In the genomic region with DNA sequence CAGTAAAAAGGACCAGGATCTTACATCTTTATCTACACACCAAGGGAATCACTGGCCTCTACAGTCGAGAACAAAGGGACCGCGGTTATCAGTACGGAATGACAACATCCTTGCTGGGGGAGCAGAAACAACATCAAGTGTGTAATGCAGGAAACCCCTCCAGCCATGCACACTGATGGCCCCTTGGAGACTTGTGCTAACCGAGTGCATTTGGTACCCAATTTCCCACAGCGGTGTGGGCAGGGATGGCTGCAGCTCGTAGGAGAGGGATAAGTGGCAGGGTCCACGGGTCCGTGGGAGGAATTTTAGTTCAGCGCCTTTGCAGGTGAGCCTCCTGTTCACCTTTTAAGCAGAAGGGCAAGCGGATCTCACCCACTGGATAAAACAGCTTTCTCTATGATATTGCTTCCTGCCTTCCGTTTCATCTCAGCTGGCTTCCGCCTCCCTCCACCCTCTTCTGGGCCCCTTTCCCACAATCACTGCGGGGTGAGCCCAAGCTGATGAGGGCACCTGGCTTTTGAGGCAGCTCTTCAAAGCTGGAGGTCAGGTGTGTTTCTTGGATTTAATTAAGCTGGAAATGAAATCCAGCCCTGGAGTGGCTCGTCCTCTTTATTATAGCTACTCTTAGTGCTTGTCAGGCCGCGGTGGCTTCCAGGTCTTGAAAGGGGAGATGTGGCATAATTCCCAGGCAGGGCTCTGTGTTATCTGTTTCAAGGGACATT, we compare ENCODE assay signal across 12 mouse cellular contexts.
DNase-seq lines count a peak whose midpoint lies in the region; ATAC-seq and TF ChIP-seq lines count a peak whose summit lies in the region.
"Had no signal": no experiment of that assay in that cellular context is flagged by ENCODE, and none has a peak within 500 bp of the region (broad histone marks: within the 10 kb centered on the region; RNA-seq: fewer than 3 reads in every experiment).

No protein-coding gene starts in this region.

- WGBS in midbrain, embryonic 12.5 days: 62% methylated on average over 17 of the region's 17 CpGs
- 75% methylated on average over 17 of the region's 17 CpGs for WGBS in midbrain, embryonic 10.5 days
- 52% methylated on average over 17 of the region's 17 CpGs for WGBS in hindbrain, postnatal 0 days

- no peaks in the 10 kb centered on the region for H3K36me3 ChIP-seq in midbrain, embryonic 12.5 days
- H3K36me3 ChIP-seq in midbrain, embryonic 10.5 days: no peaks in the 10 kb centered on the region
- H3K36me3 ChIP-seq in hindbrain, postnatal 0 days (ENCODE audit: insufficient read depth, low read length): no peaks in the 10 kb centered on the region

- H3K4me2 ChIP-seq in midbrain, embryonic 12.5 days (replicated peaks): no peak overlapping the region
- H3K4me2 ChIP-seq in hindbrain, postnatal 0 days (ENCODE audit: low read depth, low read length): no peak overlapping the region

- ATAC-seq in midbrain, embryonic 12.5 days (ENCODE audit: low FRiP score, low read depth): no peak; the same call in 1 of the 2 replicates
- ATAC-seq in hindbrain, postnatal 0 days: no peak

- no peaks in the 10 kb centered on the region for H3K27me3 ChIP-seq in midbrain, embryonic 12.5 days
- no peaks in the 10 kb centered on the region for H3K27me3 ChIP-seq in midbrain, embryonic 10.5 days (ENCODE audit: low read depth, poor library complexity, severe bottlenecking)
- H3K27me3 ChIP-seq in hindbrain, postnatal 0 days (ENCODE audit: insufficient read depth, low read length): no peaks in the 10 kb centered on the region

- TF ChIP-seq CTCF in hindbrain, postnatal 0 days (IDR thresholded peaks at IDR 0.05; ENCODE audit: low read depth): no peak

- peaks cover 10% of the 10 kb centered on the region for H3K4me1 ChIP-seq in midbrain, embryonic 12.5 days
- H3K4me1 ChIP-seq in midbrain, embryonic 10.5 days: peaks cover 21% of the 10 kb centered on the region
- H3K4me1 ChIP-seq in hindbrain, postnatal 0 days (ENCODE audit: insufficient read depth, low read length): peaks cover 2% of the 10 kb centered on the region; the same call in 1 of the 2 replicates

- peak overlapping the region; percentile 39 for H3K27ac ChIP-seq in midbrain, embryonic 12.5 days (replicated peaks)
- no peak overlapping the region for H3K27ac ChIP-seq in midbrain, embryonic 10.5 days (replicated peaks)
- H3K27ac ChIP-seq in hindbrain, postnatal 0 days: peak overlapping the region; percentile 51; the same call in 1 of the 2 replicates
- H3K27ac ChIP-seq: liver, embryonic 14.5 days; stomach, postnatal 0 days had no signal

- no peak overlapping the region for H3K4me3 ChIP-seq in midbrain, embryonic 12.5 days
- no peak overlapping the region for H3K4me3 ChIP-seq in midbrain, embryonic 10.5 days
- H3K4me3 ChIP-seq in hindbrain, postnatal 0 days (ENCODE audit: low read length): no peak overlapping the region

- no peaks in the 10 kb centered on the region for H3K9me3 ChIP-seq in midbrain, embryonic 12.5 days
- H3K9me3 ChIP-seq in midbrain, embryonic 10.5 days (replicated peaks): no peaks in the 10 kb centered on the region
- no peaks in the 10 kb centered on the region for H3K9me3 ChIP-seq in hindbrain, postnatal 0 days (ENCODE audit: low read length)

- peak; percentile 9 for DNase-seq in embryo, embryonic 11 days
- DNase-seq in embryo, embryonic 9.5 days (ENCODE audit: extremely low spot score): no peak
- DNase-seq in midbrain, embryonic 10.5 days (ENCODE audit: low spot score): no peak
- peak; percentile 32 for DNase-seq in hindbrain, postnatal 0 days (ENCODE audit: low spot score)
- DNase-seq in layer of hippocampus, postnatal 36 days: no peak
- DNase-seq in adrenal gland, postnatal 25 days: no peak
- DNase-seq in left cerebral cortex, adult 18-20 months (ENCODE audit: low spot score in 2 of 2): no peak
- DNase-seq: heart, postnatal 36 days; kidney, postnatal 14 days had no signal

- H3K9ac ChIP-seq in midbrain, embryonic 12.5 days (replicated peaks): no peak overlapping the region
- H3K9ac ChIP-seq in hindbrain, postnatal 0 days (replicated peaks; ENCODE audit: low read length): no peak overlapping the region
- H3K9ac ChIP-seq: liver, embryonic 14.5 days had no signal

Comparison
In these comparisons a context has a peak if more than half of its experiments do, and no peak if none do; other contexts are left out.
1. DNase-seq: peak in embryo, embryonic 11 days (single experiment) and hindbrain, postnatal 0 days (single experiment); none in embryo, embryonic 9.5 days (single experiment), midbrain, embryonic 10.5 days (single experiment), layer of hippocampus, postnatal 36 days (0 of 2), adrenal gland, postnatal 25 days (single experiment) and left cerebral cortex, adult 18-20 months (0 of 2).